Mouse (Mus musculus): ENCODE measurements around the gene Lclat1.

Gene Lclat1

DNA sequence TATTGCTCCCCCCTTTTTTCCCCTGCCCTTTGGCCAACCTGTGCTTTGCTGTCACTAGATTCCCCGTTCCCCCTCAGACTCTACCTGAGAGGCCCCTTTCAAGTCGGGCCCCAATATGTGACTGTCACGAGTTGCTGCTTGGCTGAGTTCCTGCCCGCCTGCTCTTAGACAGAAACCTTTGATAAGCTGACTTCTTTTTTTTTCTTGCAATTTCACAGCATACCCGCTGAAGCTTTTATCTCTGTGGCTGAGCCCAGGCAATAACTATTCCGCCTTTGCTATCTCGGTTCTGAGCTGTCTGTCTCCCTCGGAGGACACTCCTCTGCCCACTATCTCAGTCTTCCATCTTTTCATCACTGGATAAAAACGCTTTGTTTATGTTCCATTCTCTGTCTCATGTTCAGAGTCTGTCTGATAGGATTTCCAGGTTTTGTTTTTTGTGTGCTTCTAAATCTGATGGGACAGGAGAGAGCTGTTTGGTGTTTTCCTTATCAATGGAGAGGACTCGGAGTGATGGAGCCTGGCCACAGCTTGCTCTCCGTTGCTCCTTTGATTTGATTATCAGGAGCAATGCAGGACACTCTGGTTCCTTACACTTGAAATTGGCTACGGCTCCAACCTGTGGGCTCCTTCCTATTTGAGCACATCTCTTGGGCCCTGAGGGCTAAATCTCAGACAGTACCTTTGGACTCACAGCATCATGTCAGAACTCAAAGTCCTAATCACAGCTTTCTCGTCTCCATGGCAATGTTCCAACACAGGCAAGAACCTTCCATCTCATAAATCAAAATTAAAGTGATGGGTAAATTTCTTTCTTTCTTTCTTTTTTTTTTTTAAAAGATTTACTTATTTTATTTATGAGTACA, 20.5 kb upstream of the Lclat1 start:
- DNase-seq (ENCODE audit: low spot score in 2 of 2), result no peak

DNA sequence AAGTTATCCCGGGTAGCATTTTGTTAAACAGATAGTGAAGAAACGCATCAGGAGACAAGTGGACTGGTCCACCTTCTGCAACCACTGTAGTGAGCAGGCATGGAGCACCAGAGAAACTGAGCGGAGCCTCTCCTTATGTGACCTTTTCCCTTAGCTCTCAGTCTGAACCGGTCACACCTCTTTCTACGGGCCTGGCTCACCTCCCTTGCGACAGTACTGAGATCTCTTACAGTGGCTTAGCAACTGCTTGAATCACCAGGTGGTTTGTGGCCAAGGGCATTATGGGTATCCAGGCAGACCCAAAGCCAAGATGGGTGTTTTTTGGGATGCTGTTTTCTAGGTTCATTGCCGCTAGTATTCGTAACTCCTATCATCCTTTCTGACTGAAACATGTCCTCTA, 16.4 kb upstream of the Lclat1 start:
- DNase-seq (ENCODE audit: low spot score in 2 of 2), result no peak

DNA sequence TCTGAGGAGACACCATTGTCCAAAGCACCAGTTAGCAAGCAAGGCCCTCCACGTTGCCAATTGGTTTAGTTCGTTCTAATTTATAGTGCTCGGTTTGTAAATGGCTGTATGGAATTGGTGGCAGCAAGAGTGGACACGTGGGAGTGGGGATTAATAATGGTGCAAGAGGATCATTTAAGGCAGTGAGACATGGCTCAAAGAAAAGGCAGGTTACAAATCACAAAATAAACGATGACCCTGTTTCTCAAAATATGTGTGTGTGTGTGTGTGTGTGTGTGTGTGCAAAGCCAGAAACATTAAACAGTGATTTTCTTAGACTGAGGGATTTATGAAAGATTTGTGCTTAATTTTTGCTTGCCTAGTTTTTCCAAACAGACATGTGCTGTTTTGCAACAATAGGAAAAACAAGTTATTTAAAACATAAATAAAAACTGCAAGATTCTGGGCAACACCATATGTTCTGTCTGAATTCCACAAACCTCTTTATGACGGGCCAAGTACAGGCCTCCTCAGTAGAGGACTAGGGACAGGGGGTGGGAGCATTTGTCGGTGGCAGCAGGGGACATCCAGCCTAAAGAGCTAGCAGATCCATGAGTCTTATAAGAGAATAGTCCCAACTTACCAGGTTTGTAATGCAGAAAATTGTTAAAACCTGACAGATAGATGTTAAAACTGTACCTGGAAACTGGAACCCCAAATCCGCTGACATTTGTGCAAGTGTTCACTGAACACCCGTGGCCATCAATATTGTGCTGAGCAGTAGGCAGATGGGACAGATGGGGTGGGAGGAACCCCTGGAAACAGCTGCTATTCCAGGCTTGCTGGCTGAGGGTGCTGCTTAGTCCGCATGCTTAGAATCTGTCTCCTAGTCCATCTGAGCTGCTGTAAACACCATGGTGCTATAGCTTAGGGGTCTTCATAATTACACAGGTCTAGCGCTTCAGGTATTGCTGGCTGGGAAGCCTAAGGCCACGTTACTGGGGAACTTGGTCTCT, 15.4 kb upstream of the Lclat1 start:
- no peak for DNase-seq (ENCODE audit: low spot score in 2 of 2)

DNA sequence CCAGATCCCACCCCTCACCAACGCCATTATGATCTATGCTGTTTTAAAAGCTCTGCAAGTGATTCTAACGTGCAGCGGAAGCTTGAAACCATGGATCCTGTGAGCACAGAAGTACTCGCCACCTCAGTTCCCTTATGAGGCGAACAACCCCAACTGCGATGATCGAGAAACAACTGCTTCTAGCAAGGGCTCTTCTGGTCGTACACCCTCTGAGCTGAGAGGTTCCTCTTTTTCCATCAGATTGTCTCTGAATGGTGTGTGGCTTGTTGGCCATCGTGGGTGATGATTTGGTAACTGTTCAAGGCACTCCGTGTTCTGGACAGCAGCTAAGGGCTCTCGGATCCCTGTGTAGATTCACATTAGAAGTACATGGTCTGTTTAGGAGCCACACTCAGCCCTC, 12.7 kb upstream of the Lclat1 start:
- DNase-seq (ENCODE audit: low spot score in 2 of 2), result peak; percentile 10 to 25

DNA sequence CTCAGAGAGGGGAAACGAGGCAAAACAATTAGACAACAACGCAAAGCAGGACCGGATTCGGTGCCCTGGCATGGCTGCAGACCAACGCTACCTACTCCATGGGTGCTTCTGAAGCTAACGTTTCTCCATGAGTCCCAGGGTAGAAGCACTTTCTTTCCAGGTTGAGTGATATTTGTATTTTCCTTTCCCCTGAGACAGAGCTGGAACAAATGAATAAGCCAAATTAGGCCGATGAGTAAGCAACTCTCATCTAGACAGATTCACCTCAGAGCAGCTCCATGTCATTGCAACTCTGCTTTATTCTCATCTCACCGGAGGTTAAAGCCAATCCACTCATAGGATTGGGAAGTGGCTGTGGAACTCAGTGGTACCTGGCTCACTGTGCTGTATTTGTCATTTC, 12.2 kb upstream of the Lclat1 start:
- no peak for DNase-seq (ENCODE audit: low spot score in 2 of 2)

DNA sequence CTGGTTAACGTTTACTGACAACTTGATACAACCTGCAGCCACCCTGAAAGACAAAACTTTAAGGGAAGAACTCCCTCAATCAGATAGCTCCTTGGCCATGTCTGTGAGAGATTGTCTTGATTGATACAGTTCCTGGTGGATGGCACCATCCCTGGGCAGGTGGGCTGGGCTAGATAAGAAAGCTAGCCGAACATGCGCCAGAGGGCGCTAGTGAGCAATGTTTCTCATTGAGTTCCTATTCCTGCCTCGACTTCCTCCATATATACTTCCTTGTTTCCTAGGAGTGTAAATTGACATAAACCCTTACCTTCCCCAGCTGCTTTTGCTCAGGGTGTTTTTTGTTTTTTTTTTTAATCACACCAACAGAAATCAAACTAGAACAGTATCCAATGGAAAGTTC, 11.3 kb upstream of the Lclat1 start:
- DNase-seq (ENCODE audit: low spot score in 2 of 2), result peak; percentile 32 to 50

DNA sequence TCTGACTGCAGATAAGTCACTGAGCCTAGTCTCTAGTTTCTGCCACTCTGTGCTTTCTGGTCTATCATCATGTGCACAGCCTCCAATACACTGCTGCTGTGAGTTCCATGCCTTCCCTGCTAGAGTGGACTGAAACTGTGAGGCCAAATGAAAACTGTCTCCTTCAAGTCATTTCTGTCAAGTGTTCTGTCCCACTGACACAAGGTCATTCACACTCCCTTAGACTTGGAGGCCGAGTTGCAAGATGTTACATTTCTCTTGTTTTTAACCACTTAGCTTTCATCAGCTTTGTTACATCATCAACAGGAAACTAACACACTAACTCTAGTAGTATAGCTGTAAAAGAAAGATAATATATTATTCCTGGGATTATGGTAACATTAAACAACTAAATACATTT, 9.1 kb upstream of the Lclat1 start:
- DNase-seq (ENCODE audit: low spot score in 2 of 2), result no peak

DNA sequence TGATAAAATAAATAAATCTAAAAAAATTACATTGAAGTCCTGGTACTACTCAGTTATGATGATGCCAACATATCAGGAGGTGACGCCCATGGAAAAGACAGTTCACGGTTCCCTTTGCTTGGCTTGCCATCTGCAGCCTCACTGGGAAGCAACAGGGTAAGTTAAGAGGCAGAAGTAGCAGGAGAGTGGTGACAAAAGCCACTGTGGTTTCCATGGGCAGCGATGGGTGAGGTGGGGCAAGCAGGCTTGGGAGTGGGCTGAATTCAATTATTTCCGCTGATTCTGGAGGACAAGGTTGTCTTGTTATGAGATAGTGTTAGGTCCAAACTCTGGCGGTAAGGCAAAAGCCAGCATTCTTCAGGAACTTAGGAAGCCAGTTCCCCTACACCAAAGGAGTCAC, 7.4 kb upstream of the Lclat1 start:
- no peak for DNase-seq (ENCODE audit: low spot score in 2 of 2)

DNA sequence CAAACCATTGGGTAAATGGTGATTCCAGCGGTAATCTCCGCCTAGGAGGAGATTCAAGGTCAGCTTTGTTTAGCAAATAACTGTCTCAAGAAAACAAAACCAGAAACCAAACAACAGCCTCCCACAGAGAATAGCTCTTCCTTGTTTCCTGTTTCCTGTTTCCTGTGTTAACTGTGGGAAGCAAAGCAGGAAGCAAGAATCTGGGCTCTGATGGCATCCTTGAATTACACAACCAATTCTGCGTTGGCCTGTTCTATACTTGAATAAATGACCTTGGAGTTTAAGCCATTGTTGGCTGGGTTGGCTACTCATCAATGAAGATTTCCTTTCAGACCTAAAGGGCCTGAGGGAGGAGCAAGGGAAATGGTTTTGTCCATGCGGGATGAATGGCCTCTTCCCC, 5.2 kb upstream of the Lclat1 start:
- no peak for DNase-seq (ENCODE audit: low spot score in 2 of 2)

DNA sequence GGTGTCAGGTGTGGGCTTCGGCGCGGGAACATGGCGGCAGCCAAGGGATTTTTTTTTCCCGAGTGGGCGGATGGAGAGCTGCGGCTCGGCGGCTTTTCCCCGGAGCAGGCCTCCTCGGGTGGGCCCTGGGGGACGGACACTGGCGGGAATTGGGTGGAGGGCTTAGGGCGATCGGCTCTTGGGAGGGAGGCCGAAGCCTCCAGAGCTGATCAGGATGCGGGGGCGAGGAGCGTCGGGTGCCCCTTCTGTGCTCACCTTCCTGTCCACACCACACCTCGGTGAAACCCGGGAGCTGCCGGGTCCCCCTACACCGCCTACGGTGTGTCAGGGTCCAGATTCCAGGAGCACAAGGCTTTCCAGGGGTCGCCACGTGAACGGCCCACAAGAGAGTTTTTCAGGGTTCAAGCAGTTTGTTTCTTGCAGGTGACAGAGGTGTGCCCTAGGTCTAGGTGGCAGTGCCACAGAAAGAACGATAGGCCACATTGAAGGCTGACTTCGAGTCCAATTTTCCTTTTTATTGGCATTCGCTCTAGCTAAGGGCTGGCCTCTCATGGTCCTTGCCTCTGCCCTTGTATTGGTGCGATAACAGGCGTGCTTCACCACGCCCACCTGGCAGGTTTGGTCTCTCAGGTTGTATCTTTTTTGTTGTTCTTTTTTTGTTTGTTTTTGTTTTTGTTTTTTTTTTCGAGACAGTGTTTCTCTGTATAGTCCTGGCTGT, 544 bp downstream of the Lclat1 start:
- peak in 1 of 2 experiments; percentile 9 for DNase-seq (ENCODE audit: low spot score in 2 of 2)

DNA sequence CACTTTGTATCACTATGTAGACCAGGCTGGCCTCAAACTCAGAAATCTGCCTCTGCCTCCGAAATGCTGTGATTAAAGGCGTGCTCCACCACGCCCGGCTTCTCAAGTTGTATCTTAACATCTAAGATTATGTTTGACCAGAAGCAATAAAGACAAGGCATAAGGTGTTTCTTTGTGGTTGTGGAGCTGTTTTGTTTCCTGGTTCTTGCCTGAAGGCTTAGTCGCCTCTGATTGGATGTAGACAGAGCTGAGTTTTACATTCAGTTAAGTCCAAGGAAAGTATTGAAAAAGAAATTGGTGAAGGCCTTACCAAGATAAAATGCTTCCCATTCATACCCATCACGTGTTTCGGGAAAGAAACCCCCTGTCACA, 1.1 kb downstream of the Lclat1 start:
- DNase-seq (ENCODE audit: low spot score in 2 of 2), result no peak

DNA sequence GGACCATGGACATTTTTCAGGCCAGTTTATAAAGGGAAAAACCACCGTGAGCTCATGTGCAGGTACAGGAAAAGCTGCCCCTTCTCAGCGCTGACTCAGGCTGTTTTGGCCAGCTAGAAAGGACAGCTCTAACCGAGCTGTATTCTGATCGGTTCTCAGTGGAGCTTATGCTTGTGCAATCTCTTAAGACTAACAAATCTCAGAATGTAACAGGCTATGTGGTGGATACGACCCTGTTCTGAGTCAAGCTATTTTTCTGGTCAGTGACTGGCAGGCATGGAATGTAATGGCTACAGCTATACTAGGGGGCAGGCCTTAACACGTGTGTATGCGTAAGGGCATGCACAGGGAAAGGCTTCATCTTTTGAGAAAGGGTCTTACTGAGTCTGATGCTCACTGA, 4.3 kb downstream of the Lclat1 start:
- no peak for DNase-seq (ENCODE audit: low spot score in 2 of 2)

DNA sequence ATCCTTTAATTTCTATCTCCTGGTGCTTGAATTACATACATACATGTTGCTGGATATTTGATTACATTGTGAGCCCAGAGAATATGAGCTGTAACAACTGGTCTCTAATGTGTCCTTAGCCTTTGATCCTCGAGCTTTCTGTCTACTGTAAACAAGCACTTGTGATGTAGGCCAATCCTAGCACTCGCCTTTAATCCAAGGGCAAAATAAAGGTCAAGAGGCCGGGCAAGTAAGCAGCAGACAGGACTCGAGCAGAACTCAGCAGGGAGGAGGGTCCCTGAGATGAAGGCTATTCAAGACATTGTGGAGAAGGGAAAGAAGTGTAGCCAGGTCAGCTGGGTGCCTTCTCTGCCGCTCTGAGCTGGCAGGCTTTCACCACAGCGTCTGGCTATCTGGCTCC, 4.8 kb downstream of the Lclat1 start:
- DNase-seq (ENCODE audit: low spot score in 2 of 2), result no peak

DNA sequence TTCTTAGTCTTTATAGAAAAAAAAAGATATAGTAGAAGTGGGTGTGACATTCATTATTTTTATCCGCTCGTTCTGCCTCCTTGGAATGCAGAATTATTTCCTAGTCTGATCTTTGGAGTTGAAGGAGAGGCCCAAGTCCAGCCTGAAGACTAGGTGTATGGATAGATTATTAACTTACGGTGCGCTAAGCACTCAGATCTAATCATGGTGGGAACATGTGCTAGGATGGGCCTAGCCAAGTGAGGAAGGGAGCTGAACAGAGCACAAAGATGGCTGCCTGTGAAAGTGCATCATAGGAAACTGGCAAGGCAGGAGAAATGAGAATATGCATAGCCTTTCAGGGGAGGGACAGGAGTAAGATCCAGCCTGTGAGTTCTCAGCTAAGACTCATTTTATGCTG, 5.4 kb downstream of the Lclat1 start:
- DNase-seq (ENCODE audit: low spot score in 2 of 2), result no peak

DNA sequence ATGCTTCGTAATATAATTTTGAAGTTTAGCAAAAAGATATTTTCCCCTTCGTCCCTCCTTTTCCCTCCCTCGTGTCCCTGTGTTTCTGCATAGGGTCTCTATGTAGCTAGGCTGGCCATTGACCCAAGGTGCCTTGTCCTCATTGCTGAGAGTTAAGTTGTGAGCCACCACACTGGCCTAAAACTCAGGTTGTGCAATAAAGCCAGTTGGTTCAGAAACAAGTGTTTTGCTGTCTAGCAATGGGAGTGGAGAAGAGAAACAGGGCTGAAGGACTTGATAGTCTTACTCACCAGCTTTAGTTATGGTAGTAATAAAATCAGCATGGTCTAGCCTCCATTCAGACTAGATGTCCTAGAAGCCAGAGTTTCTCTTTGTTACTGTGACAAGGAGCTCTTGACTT, 10.3 kb downstream of the Lclat1 start:
- no peak for DNase-seq (ENCODE audit: low spot score in 2 of 2)

DNA sequence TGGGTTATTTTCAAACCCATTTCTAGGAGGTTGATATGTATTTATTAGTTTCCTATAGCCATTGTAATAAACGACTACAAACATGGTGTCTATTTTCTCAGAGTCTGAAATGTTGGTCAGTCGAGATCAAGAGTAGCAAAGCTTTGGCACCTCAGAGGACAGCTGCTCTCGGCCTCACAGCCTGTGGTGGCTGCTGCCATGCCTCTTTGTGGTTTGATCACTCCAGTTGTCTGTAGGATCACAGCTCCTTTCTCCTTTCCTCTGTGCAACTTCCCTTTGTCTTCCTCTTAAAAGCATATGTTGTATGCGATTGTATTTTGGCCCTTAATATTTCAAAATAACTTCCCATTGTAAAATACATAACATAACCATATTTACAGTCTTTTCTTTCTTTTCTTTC, 10.9 kb downstream of the Lclat1 start:
- DNase-seq (ENCODE audit: low spot score in 2 of 2), result no peak

DNA sequence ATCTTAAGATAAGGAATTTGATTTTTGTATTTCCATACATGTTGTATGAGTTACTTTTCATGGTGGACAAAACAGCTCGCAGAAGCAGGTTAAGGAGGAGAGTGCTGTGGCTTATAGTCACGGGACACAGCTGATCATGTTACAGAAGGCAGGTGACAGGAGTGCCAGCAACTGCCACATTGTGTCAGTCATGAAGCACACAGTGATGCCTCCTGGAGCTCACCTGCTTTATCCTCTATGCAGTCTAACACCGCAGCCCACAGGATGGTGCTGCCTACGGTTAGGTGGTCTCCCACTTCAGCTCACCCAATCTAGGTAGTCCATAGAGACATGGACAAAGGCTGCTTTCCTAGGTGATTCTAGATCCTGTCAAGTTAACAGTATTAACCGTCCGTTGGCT, 11.4 kb downstream of the Lclat1 start:
- DNase-seq (ENCODE audit: low spot score in 2 of 2), result no peak

DNA sequence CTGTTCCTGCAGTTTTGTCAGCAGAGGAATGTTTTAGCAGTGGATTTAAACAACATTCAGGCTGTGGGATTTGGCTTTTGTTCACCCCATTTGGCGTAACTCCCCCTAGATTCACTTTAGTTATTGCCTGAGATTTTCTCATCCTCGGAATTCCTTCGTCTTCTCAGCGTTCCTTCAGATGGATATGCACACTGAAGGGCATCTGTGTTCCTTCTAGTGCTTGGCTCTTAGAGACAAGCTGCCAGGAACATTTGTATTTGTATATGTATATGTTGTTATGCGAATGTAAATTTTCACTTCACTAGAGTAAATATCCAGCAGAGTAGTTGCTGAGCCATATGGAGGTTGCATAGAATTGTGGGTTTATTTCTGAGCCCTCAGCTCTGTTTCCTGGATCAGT, 12.8 kb downstream of the Lclat1 start:
- DNase-seq (ENCODE audit: low spot score in 2 of 2), result no peak

DNA sequence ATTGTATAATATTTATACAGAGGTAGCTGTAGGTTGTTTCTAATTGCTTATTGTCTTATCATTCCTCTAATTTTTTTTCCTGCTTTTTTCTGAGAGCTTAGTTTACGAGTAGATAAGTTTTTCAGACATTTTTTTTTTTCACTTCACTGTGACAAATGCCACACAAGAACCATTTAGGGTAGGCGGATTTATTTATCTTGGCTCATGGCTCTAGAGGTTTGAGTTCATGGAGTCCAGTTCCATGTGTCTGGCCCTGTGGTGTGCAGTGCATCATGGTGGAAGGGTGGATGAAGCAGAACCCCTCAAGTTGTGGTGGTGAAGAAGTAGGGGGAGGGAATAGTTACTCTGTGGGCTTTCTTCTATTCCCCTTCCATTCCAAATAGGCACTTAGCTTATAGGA, 13.9 kb downstream of the Lclat1 start:
- DNase-seq (ENCODE audit: low spot score in 2 of 2), result no peak

DNA sequence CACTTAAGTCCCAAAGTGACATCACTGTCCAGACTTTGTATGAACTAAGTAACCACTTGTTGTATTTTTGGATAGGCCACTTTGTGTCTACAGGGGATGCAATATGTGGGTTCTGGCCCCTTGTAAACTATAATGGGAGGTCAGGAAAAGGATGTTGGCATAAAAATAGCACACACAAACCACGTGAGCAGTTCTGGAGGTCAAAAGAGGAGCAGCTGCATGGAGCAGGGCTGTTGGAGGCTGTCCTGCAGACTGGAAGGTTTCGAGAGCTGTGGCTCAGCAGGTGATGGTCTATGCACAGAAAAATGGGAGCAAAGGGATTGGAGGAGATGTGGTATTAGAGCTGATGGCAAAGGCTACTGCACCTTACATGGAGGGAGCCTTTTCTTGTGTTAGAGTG, 18.6 kb downstream of the Lclat1 start:
- DNase-seq (ENCODE audit: low spot score in 2 of 2), result no peak

DNA sequence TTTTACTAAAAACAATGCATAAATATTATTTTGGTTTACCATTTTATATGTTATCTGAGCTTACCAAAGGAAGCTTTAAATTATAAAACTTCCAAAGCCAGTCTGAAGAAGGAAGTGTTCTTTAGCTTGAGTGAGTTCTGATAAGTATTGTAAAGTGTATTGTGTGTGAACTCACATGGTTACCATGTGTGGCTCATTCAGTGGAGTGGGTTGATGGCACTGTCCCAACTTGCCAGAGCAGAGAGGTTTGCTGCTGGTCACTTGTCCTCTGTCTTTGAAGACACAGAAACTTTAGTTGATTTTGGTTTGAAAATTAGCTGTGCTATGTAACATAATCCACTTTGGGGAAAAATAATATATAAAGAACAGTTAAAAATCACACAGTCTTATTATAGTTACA, 19.1 kb downstream of the Lclat1 start:
- DNase-seq (ENCODE audit: low spot score in 2 of 2), result no peak

Data from spleen, postnatal 14 days (tissue).